Comparison of ENCODE assay signal across 8 mouse cellular contexts in genomic region chr3:96555999-96556614, GRCm38 (mm10). TPM values are rescaled to one million over a fixed set of nuclear protein-coding genes. Genes with fewer than 3 reads are reported as not detected.
DNase-seq lines count a peak whose midpoint lies in the region; ATAC-seq and TF ChIP-seq lines count a peak whose summit lies in the region.

No protein-coding gene starts in this region.

- peak overlapping the region; percentile 84 for H3K4me2 ChIP-seq in embryonic facial prominence, embryonic 14.5 days (ENCODE audit: low read depth, low read length)
- H3K4me2 ChIP-seq in midbrain, postnatal 0 days (ENCODE audit: low read depth, low read length, poor library complexity, severe bottlenecking) = peak overlapping the region; percentile 83

- H3K4me1 ChIP-seq in lung, adult 2 months (ENCODE audit: control insufficient read depth, insufficient read depth, low read length) = peaks cover 20% of the 10 kb centered on the region
- H3K4me1 ChIP-seq in embryonic facial prominence, embryonic 14.5 days (ENCODE audit: control insufficient read depth, insufficient read depth, low read length) = peaks cover 29% of the 10 kb centered on the region
- peaks cover 12% of the 10 kb centered on the region; the same call in 1 of the 2 replicates for H3K4me1 ChIP-seq in midbrain, postnatal 0 days (ENCODE audit: insufficient read depth, low read length)
- no peaks in the 10 kb centered on the region; the same call in 1 of the 2 replicates for H3K4me1 ChIP-seq in cerebellum, adult 2 months (ENCODE audit: control insufficient read depth, insufficient read depth, low read length)

- H3K36me3 ChIP-seq in embryonic facial prominence, embryonic 14.5 days (ENCODE audit: control insufficient read depth, insufficient read depth, low read length) = peaks cover 17% of the 10 kb centered on the region
- peaks cover 14% of the 10 kb centered on the region for H3K36me3 ChIP-seq in midbrain, postnatal 0 days (ENCODE audit: insufficient read depth, low read length)

- no peak for ATAC-seq in embryonic facial prominence, embryonic 14.5 days (ENCODE audit: low read depth)
- ATAC-seq in midbrain, postnatal 0 days (ENCODE audit: low FRiP score) = no peak

- WGBS in lung, adult 2 months = 45% methylated on average over 15 of the region's 15 CpGs
- WGBS in embryonic facial prominence, embryonic 14.5 days = 77% methylated on average over 15 of the region's 15 CpGs
- WGBS in midbrain, postnatal 0 days = 86% methylated on average over 15 of the region's 15 CpGs
- WGBS in cerebellum, adult 2 months = 89% methylated on average over 15 of the region's 15 CpGs

- H3K27ac ChIP-seq in embryonic facial prominence, embryonic 14.5 days (replicated peaks; ENCODE audit: low read depth, low read length) = peak overlapping the region; percentile 91; the same call in 1 of the 2 replicates
- H3K27ac ChIP-seq in midbrain, postnatal 0 days (ENCODE audit: low read depth, low read length) = peak overlapping the region; percentile 43; the same call in 1 of the 2 replicates
- H3K27ac ChIP-seq in cerebellum, adult 2 months (ENCODE audit: insufficient read depth, low read length) = no peak overlapping the region

- DNase-seq in lung, adult 2 months = no peak
- DNase-seq in lung, postnatal 25 days (ENCODE audit: low spot score) = no peak
- DNase-seq in embryonic facial prominence, embryonic 14.5 days (ENCODE audit: low spot score) = no peak
- DNase-seq in induced T-regulatory cell, adult 2 months (ENCODE audit: low read depth) = peak; percentile 58
- DNase-seq in midbrain, postnatal 0 days (ENCODE audit: low spot score) = no peak
- DNase-seq in cerebellum, adult 2 months = no peak
- no peak for DNase-seq in Muller cell, postnatal 12 days (ENCODE audit: inconsistent ontology term)
- DNase-seq in left cerebral cortex, adult 9 months (ENCODE audit: low spot score in 2 of 2) = no peak

- H3K9me3 ChIP-seq in embryonic facial prominence, embryonic 14.5 days (ENCODE audit: control insufficient read depth, low read length) = no peaks in the 10 kb centered on the region
- H3K9me3 ChIP-seq in midbrain, postnatal 0 days (ENCODE audit: low read length) = no peaks in the 10 kb centered on the region

- no peak overlapping the region for H3K9ac ChIP-seq in embryonic facial prominence, embryonic 14.5 days (ENCODE audit: low read depth, low read length)
- H3K9ac ChIP-seq in midbrain, postnatal 0 days (replicated peaks; ENCODE audit: low read length, poor library complexity, severe bottlenecking) = no peak overlapping the region

- H3K27me3 ChIP-seq in embryonic facial prominence, embryonic 14.5 days (replicated peaks; ENCODE audit: control insufficient read depth, insufficient read depth, low read length) = no peaks in the 10 kb centered on the region
- no peaks in the 10 kb centered on the region for H3K27me3 ChIP-seq in midbrain, postnatal 0 days (ENCODE audit: insufficient read depth, low read length)
- no peaks in the 10 kb centered on the region for H3K27me3 ChIP-seq in cerebellum, adult 2 months (ENCODE audit: control insufficient read depth, insufficient read depth, low read length)

- no peak for TF ChIP-seq POLR2A in lung, adult 2 months (IDR thresholded peaks at IDR 0.05; ENCODE audit: borderline replicate concordance, extremely low read depth, low read depth, low read length)
- TF ChIP-seq POLR2A in cerebellum, adult 2 months (IDR thresholded peaks at IDR 0.05; ENCODE audit: borderline replicate concordance, insufficient read depth, low read length) = no peak

- peak overlapping the region; percentile 19 for H3K4me3 ChIP-seq in lung, adult 2 months (replicated peaks; ENCODE audit: extremely low read depth, low read depth, low read length)
- peak overlapping the region; percentile 64; the same call in 1 of the 2 replicates for H3K4me3 ChIP-seq in embryonic facial prominence, embryonic 14.5 days (ENCODE audit: low read depth, low read length)
- no peak overlapping the region for H3K4me3 ChIP-seq in midbrain, postnatal 0 days (ENCODE audit: low read depth, low read length)
- no peak overlapping the region for H3K4me3 ChIP-seq in cerebellum, adult 2 months (replicated peaks; ENCODE audit: insufficient read depth, low read depth, low read length)

- no peak for TF ChIP-seq CTCF in lung, adult 2 months (IDR thresholded peaks at IDR 0.05; ENCODE audit: insufficient read depth, low read length)
- TF ChIP-seq CTCF in midbrain, postnatal 0 days (IDR thresholded peaks at IDR 0.05) = no peak
- no peak for TF ChIP-seq CTCF in cerebellum, adult 2 months (IDR thresholded peaks at IDR 0.05; ENCODE audit: borderline replicate concordance, insufficient read depth, low read depth, low read length)

RNA-seq across cellular contexts. Expression of gene Txnip, which starts 1.6 kb away (rescaled TPM):
- polyA plus RNA-seq in lung, adult 2 months (2012; rRNA removed) = 687 and 806 TPM in 2 replicates
- polyA plus RNA-seq in embryonic facial prominence, embryonic 14.5 days (2014; fragmentation: Nextera tagmentation; extraction: Ambion mirVana) = 160 and 166 TPM in 2 replicates
- total RNA-seq in midbrain, postnatal 0 days (2014; rRNA removed) = 145 and 222 TPM in 2 replicates
- polyA plus RNA-seq in midbrain, postnatal 0 days (2015; fragmentation: Nextera tagmentation; extraction: Ambion mirVana) = 108 and 116 TPM in 2 replicates
- 15.2 and 21.9 TPM in 2 replicates for polyA plus RNA-seq in cerebellum, adult 2 months (2012; rRNA removed)

RNA-seq across cellular contexts. Expression of gene Gm16253, which starts 20.7 kb away (rescaled TPM):
- not detected in 2 replicates for polyA plus RNA-seq in lung, adult 2 months (2012; rRNA removed)
- polyA plus RNA-seq in embryonic facial prominence, embryonic 14.5 days (2014; fragmentation: Nextera tagmentation; extraction: Ambion mirVana) = 0.55 TPM in 1 of 2 replicates, not detected in the other
- not detected in 2 replicates for total RNA-seq in midbrain, postnatal 0 days (2014; rRNA removed)
- polyA plus RNA-seq in midbrain, postnatal 0 days (2015; fragmentation: Nextera tagmentation; extraction: Ambion mirVana) = 0.52 TPM in 1 of 2 replicates, not detected in the other
- not detected in 2 replicates for polyA plus RNA-seq in cerebellum, adult 2 months (2012; rRNA removed)

RNA-seq across cellular contexts. Expression of gene Hfe2, which starts 31.1 kb away (rescaled TPM):
- polyA plus RNA-seq in lung, adult 2 months (2012; rRNA removed) = 4.6 and 13.8 TPM in 2 replicates
- polyA plus RNA-seq in embryonic facial prominence, embryonic 14.5 days (2014; fragmentation: Nextera tagmentation; extraction: Ambion mirVana) = 28.3 and 36.4 TPM in 2 replicates
- 2.0 and 2.1 TPM in 2 replicates for total RNA-seq in midbrain, postnatal 0 days (2014; rRNA removed)
- 2.0 and 2.7 TPM in 2 replicates for polyA plus RNA-seq in midbrain, postnatal 0 days (2015; fragmentation: Nextera tagmentation; extraction: Ambion mirVana)
- 0.21 and 0.41 TPM in 2 replicates for polyA plus RNA-seq in cerebellum, adult 2 months (2012; rRNA removed)

RNA-seq across cellular contexts. Expression of gene Polr3gl, which starts 37.9 kb away (rescaled TPM):
- 18.3 and 21.3 TPM in 2 replicates for polyA plus RNA-seq in lung, adult 2 months (2012; rRNA removed)
- polyA plus RNA-seq in embryonic facial prominence, embryonic 14.5 days (2014; fragmentation: Nextera tagmentation; extraction: Ambion mirVana) = 8.9 and 11.0 TPM in 2 replicates
- 13.2 and 16.2 TPM in 2 replicates for total RNA-seq in midbrain, postnatal 0 days (2014; rRNA removed)
- polyA plus RNA-seq in midbrain, postnatal 0 days (2015; fragmentation: Nextera tagmentation; extraction: Ambion mirVana) = 29.4 and 32.0 TPM in 2 replicates
- 53.1 and 55.5 TPM in 2 replicates for polyA plus RNA-seq in cerebellum, adult 2 months (2012; rRNA removed)

RNA-seq across cellular contexts. Expression of gene Ankrd34a, which starts 40.3 kb away (rescaled TPM):
- 0.27 and 0.44 TPM in 2 replicates for polyA plus RNA-seq in lung, adult 2 months (2012; rRNA removed)
- 2.7 and 3.0 TPM in 2 replicates for polyA plus RNA-seq in embryonic facial prominence, embryonic 14.5 days (2014; fragmentation: Nextera tagmentation; extraction: Ambion mirVana)
- total RNA-seq in midbrain, postnatal 0 days (2014; rRNA removed) = 21.5 and 32.7 TPM in 2 replicates
- polyA plus RNA-seq in midbrain, postnatal 0 days (2015; fragmentation: Nextera tagmentation; extraction: Ambion mirVana) = 16.3 and 21.0 TPM in 2 replicates
- polyA plus RNA-seq in cerebellum, adult 2 months (2012; rRNA removed) = 53.2 and 58.1 TPM in 2 replicates

Comparison
In these comparisons a context has a peak if more than half of its experiments do, and no peak if none do; other contexts are left out.
1. H3K4me3 ChIP-seq: peak in lung, adult 2 months (single experiment) and embryonic facial prominence, embryonic 14.5 days (single experiment); none in midbrain, postnatal 0 days (single experiment) and cerebellum, adult 2 months (single experiment).